Mouse (Mus musculus): ENCODE results near the gene Gm21454. TPM values are rescaled to one million over a fixed set of nuclear protein-coding genes. Genes with fewer than 3 reads are reported as not detected.
"Not testable (repeated sequence)": the region's sequence is repeated elsewhere in the genome, so short reads cannot be mapped to it uniquely, and the experiment has no call there.

The Gm21454 gene
- total RNA-seq (2021): not detected in 2 replicates
- long read RNA-seq, experiment 1: 0 reads
- long read RNA-seq, experiment 2: 0 reads

- DNase-seq: not testable (repeated sequence)
Observed at GRCm38 (mm10) chrY:13252091-13252490, at the start of gene Gm21454, which contains the start of gene Gm21440. Gm21454 (plus strand) TSS chrY:13252442. Gm21440 (plus strand) TSS chrY:13252391.

- not testable (repeated sequence) for DNase-seq
Observed at GRCm38 (mm10) chrY:13223828-13224227, 28.4 kb upstream of the Gm21454 start, which contains the start of gene Gm21828. Gm21828 (minus strand) TSS chrY:13223928.

GRCm38 (mm10) chrY:13348963-13349362, 96.7 kb downstream of the Gm21454 start, which contains the start of gene Gm21725:
Gm21725 (minus strand) TSS chrY:13349063.
- DNase-seq: not testable (repeated sequence)

Other genes starting within 250 kb of the Gm21454 start
- gene Gm20807, start 209.6 kb upstream of the Gm21454 start, total RNA-seq (2021): not detected in 2 replicates
- not detected in 2 replicates for gene Gm21891, start 119.0 kb upstream of the Gm21454 start, total RNA-seq (2021)
- not detected in 2 replicates for gene Gm21425, start 90.5 kb upstream of the Gm21454 start, total RNA-seq (2021)
- gene Gm21828, start 28.5 kb upstream of the Gm21454 start, total RNA-seq (2021): not detected in 2 replicates
- gene Gm21440, start 51 bp upstream of the Gm21454 start, total RNA-seq (2021): not detected in 2 replicates
- not detected in 2 replicates for gene Gm21725, start 96.6 kb downstream of the Gm21454 start, total RNA-seq (2021)
- not detected in 2 replicates for gene Gm21866, start 213.1 kb downstream of the Gm21454 start, total RNA-seq (2021)
- not detected in 2 replicates for gene Gm20773, start 241.6 kb downstream of the Gm21454 start, total RNA-seq (2021)

Measured in adrenal gland, postnatal 14 days (tissue).